Mouse (Mus musculus) embryonic facial prominence, embryonic 11.5 days (tissue): ENCODE measurements around the gene Scgb1b30. TPM values are rescaled to one million over a fixed set of nuclear protein-coding genes. Genes with fewer than 3 reads are reported as not detected.

Experiments
- ATAC-seq: fragments of 200-750 bp; cut with Nextera tagmentation; replicated peaks from 2 replicates; pipeline ENCODE4 v1.8.0; 2017; ENCODE audit warnings: low read depth; ENCODE audit not compliant: insufficient number of reproducible peaks, low FRiP score, low TSS enrichment
- DNase-seq: peaks from one replicate; pipeline ENCODE4 v3.0.0-alpha.2; 2015; ENCODE audit warnings: low spot score
- H3K27ac ChIP-seq: fragments of 300-500 bp; sonication (generic); replicated peaks from 2 replicates; pipeline ENCODE4 v1.5.1; 2014; ENCODE audit warnings: mild to moderate bottlenecking, low read depth, low read length, control low read depth
- H3K27me3 ChIP-seq: fragments of 300-500 bp; sonication (generic); 2 replicates; pipeline ENCODE4 v1.6.1; 2014; ENCODE audit warnings: mild to moderate bottlenecking, low read length, moderate library complexity, mixed read lengths; ENCODE audit not compliant: control insufficient read depth, insufficient read depth
- H3K36me3 ChIP-seq: fragments of 300-500 bp; sonication (generic); replicated peaks from 2 replicates; pipeline ENCODE4 v1.6.1; 2014; ENCODE audit warnings: low read depth, mild to moderate bottlenecking, low read length, moderate library complexity, mixed read lengths; ENCODE audit not compliant: control insufficient read depth, insufficient read depth
- H3K4me1 ChIP-seq: fragments of 300-500 bp; sonication (generic); 2 replicates; pipeline ENCODE4 v1.6.1; 2014; ENCODE audit warnings: low read length, mixed read lengths; ENCODE audit not compliant: control insufficient read depth, insufficient read depth
- H3K4me2 ChIP-seq: fragments of 300-500 bp; sonication (generic); 2 replicates; pipeline ENCODE4 v1.6.1; 2014; ENCODE audit warnings: low read depth, mild to moderate bottlenecking, control low read depth, low read length, moderate library complexity
- H3K4me3 ChIP-seq: fragments of 300-500 bp; sonication (generic); 2 replicates; pipeline ENCODE4 v1.5.1; 2014; ENCODE audit warnings: low read depth, low read length, control low read depth
- H3K9ac ChIP-seq: fragments of 300-500 bp; sonication (generic); replicated peaks from 2 replicates; pipeline ENCODE4 v1.6.1; 2014; ENCODE audit warnings: mild to moderate bottlenecking, control low read depth, low read length
- H3K9me3 ChIP-seq: fragments of 300-500 bp; sonication (generic); replicated peaks from 2 replicates; pipeline ENCODE4 v1.6.1; 2016; ENCODE audit warnings: mild to moderate bottlenecking, low read length, inconsistent platforms, mixed read lengths; ENCODE audit not compliant: control insufficient read depth
- WGBS: fragments of 180-500 bp; shearing (Covaris S2); extraction: QIAGEN DNeasy Blood & Tissue Kit; methylation state at CpG from one replicate; pipeline ENCODE4 v1.1.7; 2014; 5-methylcytosine and 5-hydroxymethylcytosine counted together
- polyA plus RNA-seq: library from polyadenylated mRNA; unstranded; fragments of >200 nt; fragmentation: Nextera tagmentation; extraction: Ambion mirVana; gene quantifications from 2 replicates; pipeline ENCODE4 v1.2.1, GENCODE M21; 2014

Gene Scgb1b30
- polyA plus RNA-seq, 1 experiment from 2014 or later, result not detected

DNA sequence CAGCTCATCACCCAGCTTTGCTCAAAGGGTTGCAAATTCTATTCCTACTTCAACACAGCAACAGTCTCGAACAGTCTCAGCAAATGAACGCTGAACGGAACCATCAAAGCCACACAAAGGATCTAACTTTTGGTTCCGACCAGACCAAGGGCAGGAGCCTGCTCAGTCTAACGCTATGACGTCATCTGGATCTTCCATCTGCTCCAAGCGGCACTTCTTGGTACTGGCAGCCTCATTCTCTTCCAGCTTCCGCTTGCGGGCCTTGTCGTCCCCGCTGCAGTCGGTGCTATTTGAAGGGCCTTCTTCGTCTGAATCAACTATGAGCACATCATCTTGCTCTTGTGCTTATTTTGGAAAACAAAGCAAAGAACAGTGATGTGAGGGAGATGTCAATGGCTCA, 45.9 kb downstream of the Scgb1b30 start:
- 96% methylated on average over 13 of the region's 13 CpGs for WGBS
- no peak overlapping the region for H3K4me2 ChIP-seq
- H3K4me3 ChIP-seq, result no peak overlapping the region
- ATAC-seq, result no peak
- DNase-seq, result no peak
- no peak overlapping the region for H3K9ac ChIP-seq
- no peaks in the 10 kb centered on the region for H3K27me3 ChIP-seq
- H3K9me3 ChIP-seq, result no peaks in the 10 kb centered on the region
- H3K27ac ChIP-seq, result no peak overlapping the region
- H3K36me3 ChIP-seq, result peaks cover 31% of the 10 kb centered on the region
- no peaks in the 10 kb centered on the region for H3K4me1 ChIP-seq

- H3K27me3 ChIP-seq, result no peaks in the 10 kb centered on the region
- no peak overlapping the region for H3K4me3 ChIP-seq
- no peak overlapping the region for H3K27ac ChIP-seq
- no peak overlapping the region for H3K9ac ChIP-seq
- peaks cover 53% of the 10 kb centered on the region for H3K36me3 ChIP-seq
- H3K9me3 ChIP-seq, result no peaks in the 10 kb centered on the region
- no peak overlapping the region for H3K4me2 ChIP-seq
- WGBS, result 95% methylated on average over 4 of the region's 4 CpGs
- H3K4me1 ChIP-seq, result no peaks in the 10 kb centered on the region
- DNase-seq, result no peak
- no peak for ATAC-seq
Measured at GRCm38 (mm10) chr7:34147193-34147592, 52.0 kb downstream of the Scgb1b30 start.

Other genes with a start within 250 kb of the Scgb1b30 start
- gene Scgb2b26, start 150.4 kb upstream of the Scgb1b30 start, polyA plus RNA-seq, result not detected in 2 replicates
- gene Scgb2b27, start 81.5 kb upstream of the Scgb1b30 start, polyA plus RNA-seq, result not detected in 2 replicates
- not detected in 2 replicates for gene Scgb1b27, start 73.9 kb upstream of the Scgb1b30 start, polyA plus RNA-seq
- gene Wtip, start 37.8 kb downstream of the Scgb1b30 start, polyA plus RNA-seq, result 4.3 and 6.7 TPM in 2 replicates
- gene Uba2, start 74.2 kb downstream of the Scgb1b30 start, polyA plus RNA-seq, result 285 and 288 TPM in 2 replicates
- 59.0 and 60.9 TPM in 2 replicates for gene Pdcd2l, start 101.2 kb downstream of the Scgb1b30 start, polyA plus RNA-seq
- gene Gpi1, start 134.9 kb downstream of the Scgb1b30 start, polyA plus RNA-seq, result 287 and 295 TPM in 2 replicates
- not detected in 2 replicates for gene Gm6096, start 155.6 kb downstream of the Scgb1b30 start, polyA plus RNA-seq
- gene 4931406P16Rik, start 218.1 kb downstream of the Scgb1b30 start, polyA plus RNA-seq, result 28.6 and 30.6 TPM in 2 replicates